Mouse (Mus musculus): Measurements from ENCODE around the gene Vsig10.

DNA sequence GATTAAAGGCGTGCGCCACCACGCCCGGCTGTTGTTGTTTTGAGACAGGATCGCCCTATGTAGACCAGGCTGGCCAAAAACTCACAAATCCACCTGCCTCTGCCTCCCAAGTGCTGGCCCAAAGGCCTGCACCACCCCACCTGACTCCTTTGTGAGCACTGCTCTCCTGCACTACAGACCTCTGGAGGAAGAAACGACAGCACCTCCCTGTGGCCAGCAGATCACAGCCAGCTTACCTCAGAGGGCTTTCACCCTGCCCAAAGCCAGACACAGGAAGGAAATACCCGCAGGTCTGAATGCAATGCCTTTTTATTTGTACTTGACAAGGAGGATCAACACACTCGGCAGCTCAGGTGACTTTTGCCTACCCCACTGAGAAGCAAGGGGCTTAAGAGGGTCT is 36.5 kb upstream of the Vsig10 start:
- TF ChIP-seq POLR2A (IDR thresholded peaks at IDR 0.05; ENCODE audit: extremely low read depth, insufficient read depth, low read length) (no peak), CTCF (IDR thresholded peaks at IDR 0.05; ENCODE audit: extremely low read depth, insufficient read depth, low read length) (no peak)

Data from cortical plate, adult 2 months (tissue).